Mouse (Mus musculus): ENCODE results near the gene Msx2.

DNA sequence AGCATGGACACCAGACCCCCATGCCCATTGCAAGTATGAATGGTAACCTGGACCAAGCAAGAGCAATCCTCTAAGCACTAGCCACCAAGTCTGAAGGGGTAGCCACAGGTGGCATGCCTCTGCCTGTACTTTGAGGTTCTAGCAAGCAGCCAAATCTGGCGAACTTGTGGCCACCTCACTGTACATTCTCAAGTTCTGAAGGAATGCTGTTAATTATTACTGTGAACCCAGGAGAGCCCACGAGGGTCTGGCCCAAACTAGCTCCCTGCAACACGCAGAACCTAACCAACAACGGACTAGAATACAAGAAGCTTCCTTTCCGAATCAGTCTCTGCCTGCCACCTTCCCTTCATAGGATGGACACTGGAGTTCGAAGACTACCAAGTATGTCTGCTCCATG is 1.5 kb downstream of the Msx2 start:
- TF ChIP-seq CTCF (IDR thresholded peaks at IDR 0.05; ENCODE audit: borderline replicate concordance, control insufficient read depth, extremely low read depth, insufficient read depth, low read length, poor library complexity) = no peak
- no peak for TF ChIP-seq POLR2A (IDR thresholded peaks at IDR 0.05; ENCODE audit: control insufficient read depth, extremely low read depth, insufficient read depth, low read length, poor library complexity)
